Mouse (Mus musculus) testis, adult 2 months (tissue): ENCODE measurements around the gene Gm3880. TPM values are rescaled to one million over a fixed set of nuclear protein-coding genes. Genes with fewer than 3 reads are reported as not detected.
A peak's percentile ranks its signal among the peaks of the same experiment; 100 is the strongest.
"Not testable (repeated sequence)": the region's sequence is repeated elsewhere in the genome, so short reads cannot be mapped to it uniquely, and the experiment has no call there.

Experiments used
- H3K27ac ChIP-seq: fragments of 200-500 bp; 2 replicates; pipeline ENCODE4 v1.5.1; 2012; ENCODE audit warnings: low read depth, low read length; ENCODE audit not compliant: control insufficient read depth, insufficient read depth
- H3K27me3 ChIP-seq: fragments of 200-500 bp; 2 replicates; pipeline ENCODE4 v1.6.1; 2012; ENCODE audit warnings: mild to moderate bottlenecking, low read length, moderate library complexity; ENCODE audit not compliant: control insufficient read depth, insufficient read depth
- H3K36me3 ChIP-seq: fragments of 200-500 bp; 2 replicates; pipeline ENCODE4 v1.6.1; 2012; ENCODE audit warnings: mild to moderate bottlenecking, low read length; ENCODE audit not compliant: control insufficient read depth, insufficient read depth
- H3K4me1 ChIP-seq: fragments of 200-500 bp; 2 replicates; pipeline ENCODE4 v1.6.1; 2012; ENCODE audit warnings: low read length; ENCODE audit not compliant: control insufficient read depth, insufficient read depth
- H3K4me3 ChIP-seq: fragments of 200-500 bp; 2 replicates; pipeline ENCODE4 v1.5.1; 2012; ENCODE audit warnings: low read depth, mild to moderate bottlenecking, low read length, moderate library complexity, mixed read lengths; ENCODE audit not compliant: control insufficient read depth
- CTCF ChIP-seq: fragments of 200-500 bp; IDR thresholded peaks from 2 replicates; pipeline ENCODE4 v1.5.1; 2012; ENCODE audit warnings: low read depth, mild to moderate bottlenecking, inconsistent platforms, low read length, moderate library complexity; ENCODE audit not compliant: control insufficient read depth, insufficient read depth, insufficient replicate concordance
- POLR2A ChIP-seq: fragments of 200-500 bp; IDR thresholded peaks from 2 replicates; pipeline ENCODE4 v1.6.1; 2012; ENCODE audit warnings: low read depth, mild to moderate bottlenecking, inconsistent platforms, low read length, moderate library complexity; ENCODE audit not compliant: control insufficient read depth
- polyA plus RNA-seq: library from polyadenylated mRNA; depleted of rRNA; stranded (reverse); fragments of >200 nt; gene quantifications from 2 replicates; pipeline ENCODE4 v1.2.3, GENCODE M21; 2012; rRNA removed

Gm3880 gene
- 15.7 and 17.7 TPM in 2 replicates for polyA plus RNA-seq

DNA sequence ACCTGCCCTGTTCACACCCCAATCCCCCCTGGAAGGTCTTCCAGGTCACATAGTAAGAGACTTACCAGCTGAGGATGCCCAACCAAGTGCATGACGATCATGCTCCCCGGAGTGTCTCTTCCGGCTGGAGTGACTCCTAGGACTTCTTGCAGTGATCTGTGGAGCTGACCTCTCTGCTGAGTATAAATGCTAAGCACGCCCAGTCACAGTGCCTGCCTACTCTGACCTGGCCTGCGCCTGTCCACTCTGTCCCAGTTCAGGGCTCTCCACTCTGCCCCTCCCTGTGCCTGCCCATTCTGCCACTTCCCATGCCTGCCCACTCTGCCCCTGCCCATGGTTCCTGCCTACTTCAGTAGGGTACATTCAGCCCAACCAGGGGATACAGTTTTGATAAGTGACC is at the start of gene Gm3880:
Gm3880 (minus strand) TSS at position 101 of the 400 bp plus-strand sequence.
- H3K27ac ChIP-seq, H3K4me1 ChIP-seq, H3K36me3 ChIP-seq, H3K27me3 ChIP-seq, H3K4me3 ChIP-seq: not testable (repeated sequence)

DNA sequence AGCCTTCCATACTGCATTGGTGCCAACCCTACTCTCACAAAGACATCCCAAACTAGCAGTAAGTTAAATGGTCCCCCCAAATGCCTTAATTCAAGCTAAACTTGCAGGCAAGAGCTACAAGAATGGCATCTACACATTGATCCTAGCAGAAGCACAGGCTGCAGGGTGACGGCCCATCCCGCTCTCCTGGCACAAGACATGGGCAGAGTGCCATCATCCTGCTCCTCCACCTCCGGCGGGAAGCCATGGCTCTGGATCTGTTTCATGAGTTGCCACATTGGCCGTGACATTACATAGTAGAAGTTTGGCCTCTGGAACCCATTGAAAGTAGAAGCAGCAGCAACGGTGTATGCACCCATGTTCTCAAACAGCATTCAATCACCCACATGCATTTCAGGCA is 37.5 kb upstream of the Gm3880 start:
- H3K4me1 ChIP-seq, H3K4me3 ChIP-seq, H3K27ac ChIP-seq, H3K36me3 ChIP-seq, H3K27me3 ChIP-seq: not testable (repeated sequence)

DNA sequence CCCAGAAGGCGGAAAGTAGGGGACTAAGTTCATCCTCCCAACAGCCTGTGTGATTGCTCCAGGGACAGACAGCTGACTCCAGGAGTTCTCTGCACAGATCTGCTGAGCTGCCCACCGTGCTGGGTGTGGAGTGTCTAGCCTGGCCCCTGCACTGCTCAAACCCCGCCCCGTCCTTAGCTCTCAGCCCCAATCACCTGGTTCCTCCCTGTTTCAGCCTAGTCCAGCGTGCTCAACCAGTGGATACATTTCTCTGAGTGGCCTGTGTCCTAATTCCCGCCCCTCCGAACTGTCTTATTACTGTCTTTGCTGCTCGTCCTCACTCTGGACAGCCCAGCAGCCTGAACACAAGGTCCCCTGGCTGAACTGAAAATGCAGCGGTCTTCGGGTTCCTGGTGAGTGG is 20.8 kb upstream of the Gm3880 start, which contains the start of the genes Gm9112 and Dmrtc1b:
Gm9112 (minus strand) TSS at position 101 of the 400 bp plus-strand sequence.
Dmrtc1b (plus strand) TSS at position 331 of the 400 bp plus-strand sequence.
- Histone ChIP-seq H3K4me3 (peak within 1 kb of the TSS; percentile 21), H3K27ac (0 out of 2 replicates have a peak within 1 kb of the TSS, but pooled peaks have one; percentile 8)
- H3K4me1 ChIP-seq, H3K27me3 ChIP-seq, H3K36me3 ChIP-seq: not testable (repeated sequence)

DNA sequence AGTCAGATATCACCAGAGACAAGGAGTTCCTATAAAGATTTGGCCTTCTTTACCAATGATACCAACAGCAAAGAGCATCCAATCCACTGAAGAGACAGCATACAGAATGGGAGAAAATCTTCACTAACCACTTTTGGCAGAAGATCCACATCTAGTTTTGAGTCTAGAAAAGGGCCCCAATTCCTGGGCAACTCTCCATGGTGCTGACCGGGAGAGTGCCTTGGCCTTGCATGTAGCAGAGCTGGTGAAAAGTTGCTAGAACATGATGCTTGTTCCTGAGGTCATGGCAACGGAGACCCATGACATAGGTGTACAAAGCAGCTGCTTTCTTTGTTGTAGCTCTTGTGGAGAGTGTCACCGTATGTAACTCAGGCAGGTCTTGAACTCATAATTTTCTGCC is 13.9 kb upstream of the Gm3880 start:
- H3K27me3 ChIP-seq, H3K36me3 ChIP-seq, H3K4me1 ChIP-seq, H3K4me3 ChIP-seq, H3K27ac ChIP-seq: not testable (repeated sequence)

DNA sequence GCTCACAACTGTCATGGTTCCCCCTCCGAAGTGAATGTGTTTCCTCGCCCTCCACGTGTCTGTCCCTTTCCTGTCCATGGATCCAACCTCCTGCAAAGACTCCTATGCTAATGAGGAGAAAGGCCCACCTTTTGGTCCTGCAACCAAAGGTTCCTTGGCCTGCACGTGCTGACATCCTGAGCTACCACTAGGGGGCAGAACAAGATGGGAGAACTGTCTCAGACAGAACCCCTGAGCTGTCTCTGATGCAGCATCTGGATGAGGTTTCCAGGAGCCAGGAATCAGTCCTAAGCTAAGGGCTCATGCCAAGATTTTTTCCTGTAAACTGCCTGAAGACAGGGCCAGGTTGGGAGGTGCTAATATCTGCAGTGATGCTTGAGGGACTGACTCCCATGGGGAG is 2.5 kb upstream of the Gm3880 start:
- H3K36me3 ChIP-seq, H3K4me1 ChIP-seq, H3K27me3 ChIP-seq, H3K27ac ChIP-seq, H3K4me3 ChIP-seq: not testable (repeated sequence)
- peak; percentile 14; the same call in 1 of the 2 replicates for TF ChIP-seq CTCF

DNA sequence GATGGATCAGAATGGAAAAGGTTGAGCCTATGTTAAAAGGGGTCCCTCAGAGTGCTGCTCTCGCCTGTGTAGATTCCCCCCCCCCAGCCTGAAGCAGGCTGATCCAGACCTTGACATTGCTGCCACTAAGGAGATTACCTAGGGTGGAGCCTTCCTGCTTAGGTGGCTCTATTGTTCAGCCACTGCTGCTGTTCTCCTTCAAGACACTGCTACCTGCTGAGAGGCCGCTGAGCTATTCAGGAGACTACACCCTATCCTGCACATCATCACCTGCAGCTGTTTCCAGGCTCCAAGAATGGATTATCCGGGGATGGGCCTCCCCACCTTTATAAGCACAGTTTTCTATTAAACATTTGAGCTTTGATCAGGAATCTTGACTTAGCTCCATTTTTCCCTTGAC is 2.1 kb downstream of the Gm3880 start:
- H3K36me3 ChIP-seq, H3K27ac ChIP-seq, H3K4me3 ChIP-seq, H3K4me1 ChIP-seq, H3K27me3 ChIP-seq: not testable (repeated sequence)

DNA sequence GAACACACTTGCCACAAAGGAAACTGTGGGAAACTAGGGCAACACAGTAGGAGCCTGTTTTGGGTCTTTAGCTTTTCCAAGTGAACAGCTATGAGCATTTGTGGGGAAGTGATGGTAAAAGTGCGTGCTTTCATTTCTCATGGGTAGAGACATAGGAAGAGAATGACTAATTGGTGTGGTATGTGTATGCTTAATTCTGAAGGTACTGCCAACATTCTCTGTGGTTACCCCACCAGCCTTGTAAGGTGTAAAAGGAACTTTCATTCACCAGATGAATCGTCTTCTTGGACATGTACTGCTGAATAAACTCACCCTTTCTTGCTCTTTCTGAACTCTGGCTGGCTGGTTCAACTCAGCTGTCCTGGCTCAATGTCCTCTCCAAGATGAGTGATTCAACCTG is 20.1 kb downstream of the Gm3880 start:
- H3K27me3 ChIP-seq = no peaks in the 10 kb centered on the region
- no peaks in the 10 kb centered on the region for H3K36me3 ChIP-seq
- no peak for TF ChIP-seq POLR2A
- TF ChIP-seq CTCF = no peak
- H3K4me3 ChIP-seq = no peak overlapping the region
- H3K27ac ChIP-seq = no peak overlapping the region
- no peaks in the 10 kb centered on the region for H3K4me1 ChIP-seq

DNA sequence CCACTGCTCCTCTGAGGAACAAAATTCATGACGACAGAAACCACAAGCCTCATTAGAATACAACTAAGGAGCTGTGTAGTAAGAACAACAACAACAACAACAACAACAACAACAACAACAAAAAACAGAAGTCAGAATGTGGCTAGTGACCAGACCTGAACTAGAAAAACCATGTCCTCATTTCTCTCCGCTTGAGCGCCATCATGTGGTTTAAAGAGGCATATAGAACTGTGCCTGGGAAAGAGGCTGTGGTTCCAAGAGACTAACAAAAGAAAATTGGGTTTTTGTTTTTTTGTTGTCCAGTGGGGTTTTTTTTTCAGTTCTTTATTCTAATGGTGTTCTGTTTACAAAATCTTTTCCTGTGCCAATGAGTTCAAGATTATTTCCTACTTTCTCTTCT is 26.1 kb downstream of the Gm3880 start:
- no peaks in the 10 kb centered on the region for H3K27me3 ChIP-seq
- no peak overlapping the region for H3K4me3 ChIP-seq
- TF ChIP-seq CTCF (no peak), POLR2A (no peak)
- H3K36me3 ChIP-seq = no peaks in the 10 kb centered on the region
- H3K4me1 ChIP-seq = no peaks in the 10 kb centered on the region
- no peak overlapping the region for H3K27ac ChIP-seq

DNA sequence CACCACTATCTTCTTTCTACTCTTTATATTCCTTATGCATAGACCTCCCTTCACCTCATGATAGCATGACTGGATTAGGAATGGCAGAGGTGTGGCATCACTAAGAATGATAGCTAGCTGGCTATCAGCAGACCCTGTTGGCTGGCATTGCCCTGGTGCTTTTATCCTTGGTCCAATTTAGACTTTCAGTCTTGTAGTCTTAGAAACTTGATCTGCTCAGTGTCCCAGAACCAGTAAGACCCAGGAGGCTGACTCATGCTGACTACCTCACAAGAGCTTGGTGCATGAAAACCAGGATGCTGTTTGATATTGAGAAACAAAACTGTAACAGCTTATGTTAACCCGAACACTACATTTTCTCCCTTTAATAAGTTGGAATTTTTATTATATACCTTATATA is 41.1 kb downstream of the Gm3880 start:
- Histone ChIP-seq H3K27me3 (no peaks in the 10 kb centered on the region), H3K27ac (no peak overlapping the region), H3K4me3 (no peak overlapping the region), H3K36me3 (no peaks in the 10 kb centered on the region), H3K4me1 (no peaks in the 10 kb centered on the region)
- no peak for TF ChIP-seq POLR2A
- TF ChIP-seq CTCF = no peak
